In genomic region chr4:148490502-148490901, GRCm38 (mm10) we compare ENCODE assay signal across 11 mouse cellular contexts. TPM values are rescaled to one million over a fixed set of nuclear protein-coding genes. Genes with fewer than 3 reads are reported as not detected.
DNase-seq lines count a peak whose midpoint lies in the region; ATAC-seq and TF ChIP-seq lines count a peak whose summit lies in the region.
"Had no signal": no experiment of that assay in that cellular context is flagged by ENCODE, and none has a peak within 500 bp of the region (broad histone marks: within the 10 kb centered on the region; RNA-seq: fewer than 3 reads in every experiment).

No protein-coding gene starts in this region.

- no peak overlapping the region for H3K4me3 ChIP-seq in heart, embryonic 15.5 days
- H3K4me3 ChIP-seq in lung, embryonic 14.5 days (ENCODE audit: low read depth, low read length): no peak overlapping the region
- H3K4me3 ChIP-seq in lung, adult 2 months (replicated peaks; ENCODE audit: extremely low read depth, low read depth, low read length): no peak overlapping the region
- H3K4me3 ChIP-seq in layer of hippocampus, adult 2 months: no peak overlapping the region
- H3K4me3 ChIP-seq: lung, embryonic 15.5 days; neural tube, embryonic 15.5 days had no signal

- H3K27ac ChIP-seq in heart, embryonic 15.5 days: peak overlapping the region; percentile 29
- no peak overlapping the region for H3K27ac ChIP-seq in lung, embryonic 14.5 days (ENCODE audit: low read depth)
- H3K27ac ChIP-seq in layer of hippocampus, adult 2 months: no peak overlapping the region; the same call in 1 of the 2 replicates
- H3K27ac ChIP-seq: lung, embryonic 15.5 days; neural tube, embryonic 15.5 days had no signal

- H3K36me3 ChIP-seq in heart, embryonic 15.5 days: peaks cover 56% of the 10 kb centered on the region
- peaks cover 78% of the 10 kb centered on the region for H3K36me3 ChIP-seq in lung, embryonic 14.5 days (ENCODE audit: insufficient read depth)

- no peak overlapping the region for H3K9ac ChIP-seq in heart, embryonic 15.5 days
- no peak overlapping the region for H3K9ac ChIP-seq in lung, embryonic 14.5 days
- H3K9ac ChIP-seq: lung, embryonic 15.5 days; neural tube, embryonic 15.5 days had no signal

- WGBS in heart, embryonic 15.5 days: 27% methylated on average over 6 of the region's 6 CpGs
- 41% methylated on average over 6 of the region's 6 CpGs for WGBS in lung, embryonic 14.5 days
- 28% methylated on average over 6 of the region's 6 CpGs for WGBS in lung, adult 2 months

- no peak overlapping the region for H3K4me2 ChIP-seq in heart, embryonic 15.5 days
- H3K4me2 ChIP-seq in lung, embryonic 14.5 days: no peak overlapping the region
- H3K4me2 ChIP-seq: lung, embryonic 15.5 days; neural tube, embryonic 15.5 days had no signal

- ATAC-seq in heart, embryonic 15.5 days (replicated peaks; ENCODE audit: insufficient number of reproducible peaks, insufficient read depth, low FRiP score, low read depth): no peak
- peak; percentile 60; the same call in 1 of the 2 replicates for ATAC-seq in lung, embryonic 14.5 days (ENCODE audit: insufficient read depth)

- DNase-seq in adrenal gland, adult 2 months: peak; percentile 51
- DNase-seq in adrenal gland, adult 18-20 months (ENCODE audit: low spot score in 2 of 2): no peak
- DNase-seq in heart, adult 8-10 months (ENCODE audit: low spot score): no peak
- DNase-seq in lung, embryonic 14.5 days: peak; percentile 68
- DNase-seq in lung, adult 2 months: no peak
- peak; percentile 14 to 55 for DNase-seq in lung, postnatal 4 days
- no peak for DNase-seq in layer of hippocampus, adult 2 months (ENCODE audit: low spot score in 2 of 2)
- DNase-seq: cerebellum, adult 2 months had no signal

- no peaks in the 10 kb centered on the region for H3K9me3 ChIP-seq in heart, embryonic 15.5 days (replicated peaks)
- no peaks in the 10 kb centered on the region for H3K9me3 ChIP-seq in lung, embryonic 14.5 days (ENCODE audit: low read depth, low read length)
- H3K9me3 ChIP-seq: lung, embryonic 15.5 days; neural tube, embryonic 15.5 days had no signal

- peaks cover 12% of the 10 kb centered on the region for H3K4me1 ChIP-seq in heart, embryonic 15.5 days (replicated peaks)
- no peaks in the 10 kb centered on the region for H3K4me1 ChIP-seq in lung, embryonic 14.5 days (ENCODE audit: insufficient read depth)
- no peaks in the 10 kb centered on the region for H3K4me1 ChIP-seq in lung, adult 2 months (ENCODE audit: control insufficient read depth, insufficient read depth, low read length)
- H3K4me1 ChIP-seq: lung, embryonic 15.5 days; neural tube, embryonic 15.5 days had no signal

- TF ChIP-seq POLR2A in lung, adult 2 months (IDR thresholded peaks at IDR 0.05; ENCODE audit: borderline replicate concordance, extremely low read depth, low read depth, low read length): no peak

- H3K27me3 ChIP-seq in heart, embryonic 15.5 days: no peaks in the 10 kb centered on the region
- no peaks in the 10 kb centered on the region for H3K27me3 ChIP-seq in lung, embryonic 14.5 days (ENCODE audit: insufficient read depth, low read length)
- H3K27me3 ChIP-seq: lung, embryonic 15.5 days; neural tube, embryonic 15.5 days had no signal

- TF ChIP-seq CTCF in lung, embryonic 14.5 days (IDR thresholded peaks at IDR 0.05; ENCODE audit: low read depth): no peak
- no peak for TF ChIP-seq CTCF in lung, adult 2 months (IDR thresholded peaks at IDR 0.05; ENCODE audit: insufficient read depth, low read length)
- no peak for TF ChIP-seq CTCF in layer of hippocampus, adult 2 months (conservative IDR thresholded peaks at IDR 0.05)

RNA-seq across cellular contexts. Expression of gene Angptl7, which starts 9.8 kb away (rescaled TPM):
- total RNA-seq in adrenal gland, adult 2 months (2021): 1 to 10 TPM in 1 of 2 experiments, under 1 TPM in 1; 0.43 to 1.7 TPM
- polyA plus RNA-seq in adrenal gland, adult 2 months (2012; rRNA removed): 0.18 TPM in 1 of 2 replicates, not detected in the other
- total RNA-seq in adrenal gland, adult 18-20 months (2021): 1 to 10 TPM in 1 of 2 experiments, under 1 TPM in 1; 0.63 to 1.3 TPM
- 14.4 and 16.5 TPM in 2 replicates for polyA plus RNA-seq in heart, embryonic 15.5 days (2015; fragmentation: Nextera tagmentation; extraction: Ambion mirVana)
- 1 to 10 TPM in 2 of 4 experiments, under 1 TPM in 2; 0.72 to 1.8 (median 1.3) TPM for total RNA-seq in heart, adult 8-10 months (2022)
- polyA plus RNA-seq in lung, embryonic 14.5 days (2014; fragmentation: Nextera tagmentation; extraction: Ambion mirVana): 0.75 and 1.3 TPM in 2 replicates
- 1.5 TPM in 2 replicates for polyA plus RNA-seq in lung, adult 2 months (2012; rRNA removed)
- total RNA-seq in layer of hippocampus, adult 2 months (2021): under 1 TPM; 0.22 to 0.38 TPM

RNA-seq across cellular contexts. Expression of gene Mtor, which starts 42.1 kb away (rescaled TPM):
- total RNA-seq in adrenal gland, adult 2 months (2021): 10 to 100 TPM; 62.2 to 72.7 TPM
- polyA plus RNA-seq in adrenal gland, adult 2 months (2012; rRNA removed): 26.7 and 35.7 TPM in 2 replicates
- total RNA-seq in adrenal gland, adult 18-20 months (2021): 10 to 100 TPM; 84.3 to 87.9 TPM
- polyA plus RNA-seq in heart, embryonic 15.5 days (2015; fragmentation: Nextera tagmentation; extraction: Ambion mirVana): 12.7 and 13.8 TPM in 2 replicates
- 10 to 100 TPM; 43.9 to 59.9 (median 52.8) TPM for total RNA-seq in heart, adult 8-10 months (2022)
- 21.3 and 23.5 TPM in 2 replicates for polyA plus RNA-seq in lung, embryonic 14.5 days (2014; fragmentation: Nextera tagmentation; extraction: Ambion mirVana)
- 17.3 and 20.2 TPM in 2 replicates for polyA plus RNA-seq in lung, adult 2 months (2012; rRNA removed)
- 100 to 1,000 TPM in 1 of 2 experiments, 10 to 100 TPM in 1; 95.2 to 100 TPM for total RNA-seq in layer of hippocampus, adult 2 months (2021)

RNA-seq across cellular contexts. Expression of gene Ubiad1, which starts 45.9 kb away (rescaled TPM):
- 10 to 100 TPM; 16.0 to 22.3 TPM for total RNA-seq in adrenal gland, adult 2 months (2021)
- polyA plus RNA-seq in adrenal gland, adult 2 months (2012; rRNA removed): 25.4 and 30.2 TPM in 2 replicates
- 10 to 100 TPM; 21.5 to 22.4 TPM for total RNA-seq in adrenal gland, adult 18-20 months (2021)
- 19.5 and 22.8 TPM in 2 replicates for polyA plus RNA-seq in heart, embryonic 15.5 days (2015; fragmentation: Nextera tagmentation; extraction: Ambion mirVana)
- total RNA-seq in heart, adult 8-10 months (2022): 10 to 100 TPM; 14.7 to 19.5 (median 16.1) TPM
- polyA plus RNA-seq in lung, embryonic 14.5 days (2014; fragmentation: Nextera tagmentation; extraction: Ambion mirVana): 18.2 and 19.2 TPM in 2 replicates
- polyA plus RNA-seq in lung, adult 2 months (2012; rRNA removed): 13.6 and 18.0 TPM in 2 replicates
- total RNA-seq in layer of hippocampus, adult 2 months (2021): 1 to 10 TPM; 8.1 to 8.7 TPM

Comparison
In these comparisons a context has a peak if more than half of its experiments do, and no peak if none do; other contexts are left out.
1. DNase-seq: peak in adrenal gland, adult 2 months (single experiment), lung, embryonic 14.5 days (single experiment) and lung, postnatal 4 days (2 of 2); none in adrenal gland, adult 18-20 months (0 of 2), heart, adult 8-10 months (single experiment), lung, adult 2 months (single experiment) and layer of hippocampus, adult 2 months (0 of 2).